Mouse (Mus musculus) midbrain, embryonic 14.5 days (tissue): ENCODE data around the gene Zfp672. TPM values are rescaled to one million over a fixed set of nuclear protein-coding genes. Genes with fewer than 3 reads are reported as not detected.

Experiments used
- ATAC-seq: fragments of 200-750 bp; cut with Nextera tagmentation; 2 replicates; pipeline ENCODE4 v1.8.0; 2017; ENCODE audit warnings: moderate number of reproducible peaks, moderate library complexity; ENCODE audit not compliant: low FRiP score, low TSS enrichment
- DNase-seq: peaks from one replicate; pipeline ENCODE4 v3.0.0-alpha.2; 2015
- H3K27ac ChIP-seq: fragments of 300-500 bp; sonication (generic); replicated peaks from 2 replicates; pipeline ENCODE4 v1.5.1; 2014; ENCODE audit warnings: mild to moderate bottlenecking, low read depth, low read length, moderate library complexity
- H3K27me3 ChIP-seq: fragments of 300-500 bp; sonication (generic); 2 replicates; pipeline ENCODE4 v1.6.1; 2014; ENCODE audit warnings: low read length, control low read depth, mixed read lengths; ENCODE audit not compliant: control insufficient read depth, insufficient read depth
- H3K36me3 ChIP-seq: fragments of 300-500 bp; sonication (generic); 2 replicates; pipeline ENCODE4 v1.6.1; 2014; ENCODE audit warnings: low read length, control low read depth; ENCODE audit not compliant: control insufficient read depth, insufficient read depth
- H3K4me1 ChIP-seq: fragments of 300-500 bp; sonication (generic); 2 replicates; pipeline ENCODE4 v1.6.1; 2014; ENCODE audit warnings: mild to moderate bottlenecking, antibody characterized with exemption, low read length, control low read depth; ENCODE audit not compliant: control insufficient read depth, insufficient read depth
- H3K4me2 ChIP-seq: fragments of 300-500 bp; sonication (generic); 2 replicates; pipeline ENCODE4 v1.6.1; 2014; ENCODE audit warnings: mild to moderate bottlenecking, low read length, moderate library complexity
- H3K4me3 ChIP-seq: fragments of 300-500 bp; sonication (generic); replicated peaks from 2 replicates; pipeline ENCODE4 v1.5.1; 2014; ENCODE audit warnings: low read depth, low read length
- H3K9ac ChIP-seq: fragments of 300-500 bp; sonication (generic); replicated peaks from 2 replicates; pipeline ENCODE4 v1.6.1; 2014; ENCODE audit warnings: mild to moderate bottlenecking, low read length, moderate library complexity
- H3K9me3 ChIP-seq: fragments of 300-500 bp; sonication (generic); 2 replicates; pipeline ENCODE4 v1.6.1; 2016; ENCODE audit warnings: low read length, control low read depth, mixed read lengths; ENCODE audit not compliant: control insufficient read depth
- WGBS: fragments of 180-500 bp; shearing (Covaris S2); extraction: QIAGEN DNeasy Blood & Tissue Kit; methylation state at CpG from one replicate; pipeline ENCODE4 v1.1.7; 2014; 5-methylcytosine and 5-hydroxymethylcytosine counted together
- polyA plus RNA-seq: library from polyadenylated mRNA; unstranded; fragments of >200 nt; fragmentation: Nextera tagmentation; extraction: Ambion mirVana; gene quantifications from 2 replicates; pipeline ENCODE4 v1.2.1, GENCODE M21; 2014

The Zfp672 gene
- polyA plus RNA-seq, 1 experiment from 2014 or later: 43.3 TPM

GRCm38 (mm10) chr11:58282518-58282917 lies 47.6 kb downstream of the Zfp672 start:
- Histone ChIP-seq H3K27ac (no peak overlapping the region), H3K9ac (no peak overlapping the region), H3K36me3 (no peaks in the 10 kb centered on the region), H3K27me3 (no peaks in the 10 kb centered on the region), H3K4me1 (no peaks in the 10 kb centered on the region), H3K4me2 (no peak overlapping the region), H3K9me3 (no peaks in the 10 kb centered on the region), H3K4me3 (no peak overlapping the region)
- WGBS: 88% methylated on average over 5 of the region's 5 CpGs
- DNase-seq: no peak
- no peak for ATAC-seq

DNA sequence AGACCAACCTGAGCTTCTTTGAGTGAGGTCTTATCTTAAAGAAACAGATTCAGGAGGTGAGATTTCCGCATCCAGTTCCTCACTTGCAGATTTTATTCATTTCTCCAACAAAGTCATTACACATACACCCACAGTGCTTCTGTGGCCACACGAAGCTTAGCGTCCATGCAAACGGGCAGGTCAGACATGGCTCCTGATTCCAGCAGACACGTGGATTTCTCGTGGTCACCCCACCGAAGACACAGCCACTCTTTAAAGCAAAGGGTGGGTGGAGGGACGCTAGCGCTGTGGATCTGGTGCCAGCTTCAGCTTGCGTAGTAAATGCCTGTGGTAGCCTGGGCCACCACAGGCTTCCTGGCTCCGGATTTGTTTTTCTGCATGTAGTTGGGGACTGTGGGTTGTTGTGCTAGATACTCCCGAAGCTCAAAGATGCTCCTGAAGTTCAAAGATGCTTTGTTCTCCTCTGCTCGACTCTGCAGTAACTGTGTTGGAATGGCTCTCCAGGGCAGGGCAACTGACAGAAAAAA lies 48.1 kb downstream of the Zfp672 start:
- H3K27ac ChIP-seq: no peak overlapping the region
- H3K27me3 ChIP-seq: no peaks in the 10 kb centered on the region
- ATAC-seq: no peak
- H3K36me3 ChIP-seq: no peaks in the 10 kb centered on the region
- H3K4me3 ChIP-seq: no peak overlapping the region
- DNase-seq: no peak
- no peaks in the 10 kb centered on the region for H3K9me3 ChIP-seq
- no peaks in the 10 kb centered on the region for H3K4me1 ChIP-seq
- H3K4me2 ChIP-seq: no peak overlapping the region
- no peak overlapping the region for H3K9ac ChIP-seq
- WGBS: 90% methylated on average over 13 of the region's 13 CpGs

DNA sequence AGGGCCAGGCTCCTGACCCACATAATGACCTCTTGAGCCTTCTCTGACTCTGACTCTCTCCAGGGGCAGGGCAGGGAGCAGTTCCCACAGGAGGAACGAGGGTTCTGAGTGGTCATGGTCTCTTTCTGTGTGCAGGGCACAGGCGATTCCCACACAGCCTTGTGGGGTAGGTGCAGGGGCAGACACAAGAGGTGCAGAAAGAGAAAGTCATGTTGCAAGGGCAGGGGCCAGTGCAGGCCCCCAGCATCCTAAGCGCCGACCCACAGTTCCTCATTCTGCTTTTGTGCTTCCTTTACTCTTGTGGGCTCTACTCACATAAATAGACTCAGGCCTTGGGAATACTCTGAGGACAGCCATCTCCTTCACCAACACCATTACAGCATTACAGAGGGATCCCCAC lies 54.4 kb downstream of the Zfp672 start:
- no peaks in the 10 kb centered on the region for H3K27me3 ChIP-seq
- no peaks in the 10 kb centered on the region for H3K9me3 ChIP-seq
- no peak overlapping the region for H3K9ac ChIP-seq
- DNase-seq: no peak
- no peaks in the 10 kb centered on the region for H3K4me1 ChIP-seq
- H3K36me3 ChIP-seq: no peaks in the 10 kb centered on the region
- H3K27ac ChIP-seq: no peak overlapping the region
- no peak overlapping the region for H3K4me2 ChIP-seq
- WGBS: 85% methylated on average over 4 of the region's 4 CpGs
- H3K4me3 ChIP-seq: no peak overlapping the region
- ATAC-seq: no peak

- H3K9me3 ChIP-seq: no peaks in the 10 kb centered on the region
Observed at GRCm38 (mm10) chr11:58274572-58274971, 55.6 kb downstream of the Zfp672 start, which contains the start of gene 4930438A08Rik. TSS of gene 4930438A08Rik (plus strand) at chr11:58274799.

DNA sequence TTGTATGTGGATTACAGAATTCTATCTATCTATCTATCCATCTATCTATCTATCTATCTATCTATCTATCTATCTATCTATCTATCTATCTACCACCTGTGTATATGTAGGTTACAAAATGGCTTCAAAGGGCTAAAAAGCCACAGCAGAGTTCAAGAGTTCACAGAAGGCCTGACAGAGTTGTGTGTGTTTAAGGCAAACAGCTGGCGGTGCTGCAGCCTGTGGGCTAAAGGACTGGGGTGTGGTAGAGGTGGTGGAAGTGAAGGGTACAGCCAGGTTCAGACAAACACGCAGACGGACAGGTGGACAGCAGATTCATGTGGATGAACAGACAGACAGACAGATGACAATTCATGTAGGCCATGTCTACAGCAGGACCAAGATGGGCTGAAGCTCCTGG lies 61.9 kb downstream of the Zfp672 start:
- no peaks in the 10 kb centered on the region for H3K4me1 ChIP-seq
- no peaks in the 10 kb centered on the region for H3K36me3 ChIP-seq
- 91% methylated on average over 3 of the region's 3 CpGs for WGBS
- no peaks in the 10 kb centered on the region for H3K9me3 ChIP-seq
- H3K4me2 ChIP-seq: no peak overlapping the region
- no peak overlapping the region for H3K27ac ChIP-seq
- DNase-seq: no peak
- no peaks in the 10 kb centered on the region for H3K27me3 ChIP-seq
- no peak overlapping the region for H3K9ac ChIP-seq
- no peak overlapping the region for H3K4me3 ChIP-seq
- no peak for ATAC-seq

More at GRCm38 (mm10) chr11:58274572-58274971, 55.6 kb downstream of the Zfp672 start, which contains the start of gene 4930438A08Rik:
- Histone ChIP-seq H3K36me3 (no peaks in the 10 kb centered on the region), H3K4me3 (no peak within 1 kb of the TSS), H3K4me1 (no peaks in the 10 kb centered on the region), H3K27ac (no peak within 1 kb of the TSS), H3K9ac (no peak within 1 kb of the TSS), H3K27me3 (no peaks in the 10 kb centered on the region), H3K4me2 (no peak within 1 kb of the TSS)
- DNase-seq (no peak), ATAC-seq (no peak)
- WGBS: 63% methylated on average over 2 of the region's 2 CpGs

Other genes starting within 250 kb of the Zfp672 start
- gene Gm12248, start 237.2 kb downstream of the Zfp672 start, polyA plus RNA-seq: not detected in 2 replicates
- 107 and 117 TPM in 2 replicates for gene Cnot8, start 226.2 kb downstream of the Zfp672 start, polyA plus RNA-seq
- gene Gemin5, start 161.8 kb downstream of the Zfp672 start, polyA plus RNA-seq: 14.1 and 15.7 TPM in 2 replicates
- gene Mrpl22, start 158.7 kb downstream of the Zfp672 start, polyA plus RNA-seq: 101 and 102 TPM in 2 replicates
- 0.46 and 3.2 TPM in 2 replicates for gene Igtp, start 130.8 kb downstream of the Zfp672 start, polyA plus RNA-seq
- gene Irgm2, start 130.7 kb downstream of the Zfp672 start, polyA plus RNA-seq: 0.43 and 1.3 TPM in 2 replicates
- not detected in 2 replicates for gene 4930438A08Rik, start 55.5 kb downstream of the Zfp672 start, polyA plus RNA-seq
- 14.2 and 24.9 TPM in 2 replicates for gene Zfp692, start 23.3 kb downstream of the Zfp672 start, polyA plus RNA-seq
- gene Sh3bp5l, start 385 bp upstream of the Zfp672 start, polyA plus RNA-seq: 39.6 and 40.7 TPM in 2 replicates
- gene Lypd8, start 48.7 kb upstream of the Zfp672 start, polyA plus RNA-seq: not detected in 2 replicates
- gene 1810065E05Rik, start 90.8 kb upstream of the Zfp672 start, polyA plus RNA-seq: not detected in 2 replicates
- gene Gm12253, start 102.2 kb upstream of the Zfp672 start, polyA plus RNA-seq: not detected in 2 replicates
- gene Lypd9, start 122.6 kb upstream of the Zfp672 start, polyA plus RNA-seq: not detected in 2 replicates
- gene Olfr30, start 131.9 kb upstream of the Zfp672 start, polyA plus RNA-seq: not detected in 2 replicates
- not detected in 2 replicates for gene Olfr332, start 162.2 kb upstream of the Zfp672 start, polyA plus RNA-seq
- gene Olfr331, start 172.2 kb upstream of the Zfp672 start, polyA plus RNA-seq: not detected in 2 replicates
- not detected in 2 replicates for gene Olfr330, start 204.5 kb upstream of the Zfp672 start, polyA plus RNA-seq
- not detected in 2 replicates for gene Olfr329-ps, start 216.1 kb upstream of the Zfp672 start, polyA plus RNA-seq
- 0.12 TPM in 1 of 2 replicates, not detected in the other for gene Olfr328, start 225.3 kb upstream of the Zfp672 start, polyA plus RNA-seq
- not detected in 2 replicates for gene Olfr224, start 240.2 kb upstream of the Zfp672 start, polyA plus RNA-seq
- not detected in 2 replicates for gene Olfr325, start 247.4 kb upstream of the Zfp672 start, polyA plus RNA-seq